Mouse (Mus musculus) left cerebral cortex, adult 6 months (tissue): ENCODE results near the gene Dusp14. TPM values are rescaled to one million over a fixed set of nuclear protein-coding genes. Genes with fewer than 3 reads are reported as not detected.

ENCODE experiments used
- long read RNA-seq, 2 experiments: library from polyadenylated mRNA; unstranded; transcript quantifications; one replicate each; pipeline ENCODE4 v2.0.0; 2019 to 2020
- polyA plus RNA-seq: library from polyadenylated mRNA; unstranded; fragments of <200 nt; fragmentation: Nextera tagmentation; gene quantifications from 2 replicates; pipeline ENCODE4 v1.2.3, GENCODE M21; 2021

Dusp14 gene
- polyA plus RNA-seq: 115 and 123 TPM in 2 replicates
- long read RNA-seq, experiment 1, transcript Dusp14-203 (3 exons, 1,082 nt): minor isoform, 113 of 332 reads
- long read RNA-seq, experiment 1, transcript Dusp14-205 (3 exons, 1,454 nt): minor isoform, 63 of 332 reads
- long read RNA-seq, experiment 1, transcript Dusp14-202 (3 exons, 1,447 nt): major isoform, 117 of 332 reads
- long read RNA-seq, experiment 1, transcript Dusp14-204 (4 exons, 710 nt): minor isoform, 14 of 332 reads
- long read RNA-seq, experiment 1, partial matches to known transcripts: 2 of 332 reads
- long read RNA-seq, experiment 1, other reads (novel, unspliced or antisense): 20 of 332 reads
- long read RNA-seq, experiment 2, transcript Dusp14-204 (4 exons, 710 nt): minor isoform, 5 of 159 reads
- long read RNA-seq, experiment 2, transcript Dusp14-202 (3 exons, 1,447 nt): major isoform, 72 of 159 reads
- long read RNA-seq, experiment 2, transcript Dusp14-203 (3 exons, 1,082 nt): minor isoform, 36 of 159 reads
- long read RNA-seq, experiment 2, transcript Dusp14-205 (3 exons, 1,454 nt): minor isoform, 21 of 159 reads
- long read RNA-seq, experiment 2, partial matches to known transcripts: 2 of 159 reads
- long read RNA-seq, experiment 2, other reads (novel, unspliced or antisense): 20 of 159 reads

DNA sequence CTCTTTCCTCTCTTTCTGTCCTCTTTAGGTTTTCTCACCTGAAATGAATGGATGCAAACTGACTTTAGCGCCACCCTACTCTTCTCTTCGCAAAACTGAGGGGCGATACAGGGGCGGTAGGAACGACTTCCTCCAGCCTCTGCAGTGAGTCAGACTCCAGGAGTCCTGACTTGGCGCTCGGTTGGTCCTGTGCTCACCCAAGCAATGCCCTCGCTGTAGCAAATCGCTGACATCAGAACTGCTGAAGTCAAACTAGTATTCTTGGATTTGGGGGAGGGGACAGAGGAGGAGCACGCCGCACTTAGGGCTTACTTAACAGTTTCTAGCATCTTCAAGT lies at the start of gene Dusp14:
Dusp14 (minus strand) TSS at position 228 of the 337 bp plus-strand sequence.

Other genes with a start within 250 kb of the Dusp14 start
- 0.55 and 1.4 TPM in 2 replicates for gene Hnf1b, start 219.2 kb downstream of the Dusp14 start, polyA plus RNA-seq
- 9.8 and 12.2 TPM in 2 replicates for gene Ddx52, start 127.2 kb downstream of the Dusp14 start, polyA plus RNA-seq
- 6.0 and 7.5 TPM in 2 replicates for gene Synrg, start 104.8 kb downstream of the Dusp14 start, polyA plus RNA-seq
- 16.4 and 21.0 TPM in 2 replicates for gene Tada2a, start 60.3 kb upstream of the Dusp14 start, polyA plus RNA-seq
- 12.6 and 13.1 TPM in 2 replicates for gene Acaca, start 60.4 kb upstream of the Dusp14 start, polyA plus RNA-seq
- gene Gm11437, start 98.2 kb upstream of the Dusp14 start, polyA plus RNA-seq: not detected in 2 replicates